Mouse (Mus musculus) embryo, embryonic 11.5 days (tissue): ENCODE measurements at regions not wholly inside any gene's neighbourhood (a gene's known extent, or its start where the extent isn't known, plus 50 kb on each side); places are given as distances from the start of the nearest gene placed in this dataset.

Experiments
- DNase-seq: peaks from one replicate; pipeline ENCODE4 v3.0.0-alpha.2; 2012; ENCODE audit warnings: low read depth, low spot score

DNA sequence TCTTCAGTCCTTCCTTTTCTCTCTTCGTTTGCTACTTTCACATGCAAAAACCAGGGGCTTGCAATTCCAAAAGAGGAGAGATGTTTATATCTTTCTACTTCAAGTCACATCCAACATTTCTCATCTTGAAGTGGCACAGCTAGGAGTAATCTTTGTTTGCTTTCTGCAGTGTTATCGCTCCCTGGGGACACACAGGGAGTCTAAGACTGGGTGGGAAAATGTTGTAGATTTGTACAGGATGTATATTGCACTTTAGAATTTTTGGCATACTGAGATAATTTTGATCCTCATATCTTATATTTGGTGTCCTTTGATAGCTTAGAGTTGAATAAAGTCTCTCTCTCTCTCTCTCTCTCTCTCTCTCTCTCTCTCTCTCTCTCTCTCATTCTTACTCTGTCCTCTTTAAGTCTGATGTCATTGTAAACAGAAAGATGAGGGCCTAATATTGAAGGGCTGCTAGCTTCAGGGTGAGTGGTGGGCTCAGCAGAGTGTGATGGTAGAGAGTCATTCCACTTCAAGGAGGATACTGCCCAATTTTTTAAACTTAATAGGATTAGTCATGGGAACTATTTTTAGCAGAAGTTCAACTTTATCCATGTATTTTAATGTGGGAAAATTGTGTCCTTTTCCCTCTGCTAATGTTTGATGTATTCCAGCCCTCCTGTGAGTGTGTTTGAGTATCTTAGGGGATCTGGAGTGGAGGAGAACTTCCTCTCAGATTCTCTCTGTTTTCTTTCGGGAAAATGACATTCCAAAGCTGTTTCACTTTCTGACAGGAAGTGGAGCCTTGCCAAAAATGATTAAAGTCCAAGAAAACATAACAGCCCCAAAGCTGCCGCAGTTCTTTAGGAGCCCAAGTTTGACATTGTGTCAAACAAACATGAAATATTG lies 397.3 kb upstream of the Zeb2 start:
- DNase-seq, result peak; percentile 30

DNA sequence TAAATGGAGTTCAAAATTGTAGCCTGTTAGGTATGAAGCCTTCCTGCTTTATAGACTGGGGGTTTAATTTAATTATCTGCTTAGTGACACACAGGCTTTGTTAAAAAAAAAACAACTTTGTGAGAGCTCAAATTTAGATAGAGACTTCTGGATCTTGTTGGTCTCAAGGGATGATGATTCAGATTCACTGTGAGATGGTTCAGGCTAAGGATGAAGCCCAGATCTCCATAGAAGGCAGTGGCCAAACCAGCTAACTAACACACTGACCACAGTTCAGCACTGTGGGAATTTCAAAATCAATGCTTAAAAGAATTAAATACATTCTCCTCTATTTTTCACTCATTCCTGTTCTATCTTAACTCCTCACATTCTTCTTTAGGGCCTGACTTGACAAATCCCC lies 395.7 kb upstream of the Zeb2 start:
- no peak for DNase-seq

DNA sequence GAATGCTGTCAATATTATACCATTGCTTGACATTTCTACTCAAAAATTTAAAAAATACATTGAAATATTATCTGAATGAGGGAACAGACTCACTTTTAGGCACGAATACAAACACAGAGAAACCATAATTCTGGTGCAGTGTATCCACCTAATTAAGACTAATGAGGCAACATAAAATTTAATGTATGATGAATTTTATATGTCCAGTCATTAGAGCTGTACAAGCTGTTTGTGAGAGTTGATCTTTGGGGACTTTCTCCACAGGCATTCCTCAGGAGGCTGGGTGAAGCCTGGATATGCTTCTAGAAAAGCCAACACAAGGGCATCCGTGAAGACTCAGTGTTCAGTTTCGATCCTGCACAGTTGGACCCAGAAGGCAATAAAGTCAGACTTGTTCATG lies 394.6 kb upstream of the Zeb2 start:
- no peak for DNase-seq

DNA sequence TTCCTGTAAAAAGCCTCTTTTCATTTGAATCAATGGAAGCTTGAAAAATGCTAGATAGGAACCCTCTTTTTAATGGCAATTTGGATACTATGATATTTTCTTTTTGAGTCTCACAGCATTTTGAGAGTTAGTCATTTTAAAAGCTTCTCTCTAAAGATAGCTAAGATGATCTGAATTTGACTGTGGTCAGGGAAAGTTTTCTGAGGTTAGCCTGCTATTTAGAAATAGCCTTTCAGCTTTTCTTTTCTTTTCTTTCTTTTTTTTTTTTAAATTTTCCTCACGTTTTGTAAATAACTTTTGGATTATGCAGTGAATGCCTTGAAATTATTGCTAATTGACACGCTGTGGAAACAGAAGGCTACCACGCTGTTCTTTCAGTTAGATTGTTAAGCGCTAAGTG lies 387.3 kb upstream of the Zeb2 start:
- no peak for DNase-seq

DNA sequence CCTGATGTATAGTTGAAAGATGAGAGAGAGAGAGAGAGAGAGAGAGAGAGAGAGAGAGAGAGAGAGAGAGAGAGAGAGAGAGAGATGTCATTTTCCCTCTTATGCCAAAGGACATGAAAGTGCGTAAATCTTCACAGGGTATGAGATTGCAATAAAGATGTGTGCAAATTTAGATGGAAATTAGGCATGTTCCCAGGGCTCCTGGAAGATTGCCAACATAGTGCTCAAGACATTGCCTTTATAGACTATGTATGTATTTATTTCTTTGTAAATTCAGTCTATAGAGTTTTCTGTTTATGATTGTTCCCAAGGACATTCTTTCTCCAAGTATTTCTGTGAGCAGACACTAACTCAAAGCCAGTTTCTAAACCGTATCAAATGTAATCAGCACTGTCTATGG lies 376.5 kb upstream of the Zeb2 start:
- DNase-seq, result no peak

DNA sequence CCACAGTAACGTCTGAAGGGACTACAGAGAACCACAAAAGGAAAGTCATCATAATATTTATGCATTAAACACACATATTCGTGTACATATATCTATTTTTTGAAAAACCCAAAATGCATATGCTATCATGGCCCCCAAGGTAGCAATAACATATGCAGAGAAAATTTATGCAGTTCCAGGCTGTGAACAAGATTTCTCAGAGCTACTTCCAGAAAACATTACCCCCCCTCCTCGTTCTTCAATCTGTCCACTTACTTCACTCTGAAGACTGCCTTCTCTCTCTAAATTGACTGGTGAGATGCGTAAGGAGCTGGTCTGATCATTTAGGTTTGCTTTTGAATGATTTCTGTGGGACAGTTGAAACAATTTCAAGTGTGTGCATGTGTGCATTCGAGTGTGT lies 369.3 kb upstream of the Zeb2 start:
- DNase-seq, result no peak

DNA sequence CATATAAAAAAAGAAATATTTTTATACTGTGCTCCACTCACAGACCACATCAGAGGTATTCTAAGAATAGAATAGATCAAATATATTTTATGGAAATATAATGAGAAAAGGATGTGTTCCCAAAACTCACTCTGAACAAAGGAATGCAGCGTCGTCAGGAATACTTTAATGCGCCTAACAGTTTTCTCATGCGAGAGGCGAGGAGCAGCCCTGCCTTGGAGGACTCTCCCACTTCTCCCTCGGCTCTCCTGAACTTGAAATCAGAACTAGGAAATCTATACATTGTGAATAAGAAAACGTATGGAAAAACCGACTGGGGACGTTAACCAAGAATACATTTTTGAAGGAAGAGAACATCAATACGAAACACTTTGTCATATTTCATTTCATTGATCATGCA lies 368.3 kb upstream of the Zeb2 start:
- DNase-seq, result no peak

DNA sequence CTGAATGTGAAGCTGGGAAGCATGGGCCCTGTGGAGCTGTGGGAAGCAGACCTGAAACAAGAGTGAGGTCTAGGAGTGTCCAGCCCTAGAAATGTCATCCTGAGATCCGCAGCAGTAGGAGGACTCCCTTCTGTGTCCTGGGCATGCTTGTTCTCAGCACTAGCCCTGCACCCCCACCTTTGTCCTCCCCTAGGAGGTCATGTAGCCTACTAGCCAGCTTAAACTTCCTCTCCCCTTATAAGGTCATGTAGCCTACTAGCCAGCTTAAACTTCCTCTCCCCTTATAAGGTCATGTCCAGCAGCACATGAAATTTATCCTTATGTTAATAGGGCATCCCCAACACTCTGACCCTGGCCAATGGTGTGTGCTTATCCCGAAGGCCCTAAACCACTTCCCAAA lies 363.5 kb upstream of the Zeb2 start:
- DNase-seq, result no peak

DNA sequence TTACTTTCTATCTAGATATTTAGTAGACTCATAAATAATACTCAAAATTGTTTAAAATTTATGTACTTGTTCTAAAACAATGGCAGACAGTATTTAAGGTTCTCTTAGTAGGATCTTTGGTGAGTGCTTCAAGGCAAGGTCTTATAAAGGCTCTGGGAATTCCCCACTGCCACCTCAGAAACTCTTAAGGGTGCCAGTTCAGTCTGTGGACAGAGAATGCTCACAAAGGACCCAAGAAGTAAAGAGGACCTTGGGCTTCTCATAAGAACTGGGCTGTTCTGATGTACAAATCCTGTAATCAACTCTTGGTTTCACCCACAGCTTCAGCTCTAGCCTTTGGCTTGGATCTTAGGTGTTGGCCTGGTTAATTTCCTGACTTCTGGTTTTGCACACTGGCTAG lies 358.8 kb upstream of the Zeb2 start:
- no peak for DNase-seq

DNA sequence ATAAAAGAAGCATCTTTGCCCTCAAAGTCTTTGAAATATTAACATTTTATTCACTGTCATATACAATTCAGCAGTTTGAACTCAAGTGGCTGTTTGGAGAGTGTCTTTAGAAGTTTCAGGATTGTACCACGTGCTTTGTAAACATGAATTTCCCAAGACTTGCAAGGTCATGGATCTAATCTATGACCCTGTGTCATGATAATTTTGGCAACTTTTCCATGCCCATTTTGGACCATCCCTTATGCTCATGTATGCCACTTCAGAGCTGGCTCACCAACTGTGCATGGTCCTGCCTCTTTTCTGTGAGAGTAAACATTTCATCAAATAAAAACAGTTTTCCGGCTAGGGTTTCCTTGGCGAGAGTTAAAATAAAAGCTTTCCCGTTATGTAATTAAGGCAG lies 347.1 kb upstream of the Zeb2 start:
- no peak for DNase-seq

DNA sequence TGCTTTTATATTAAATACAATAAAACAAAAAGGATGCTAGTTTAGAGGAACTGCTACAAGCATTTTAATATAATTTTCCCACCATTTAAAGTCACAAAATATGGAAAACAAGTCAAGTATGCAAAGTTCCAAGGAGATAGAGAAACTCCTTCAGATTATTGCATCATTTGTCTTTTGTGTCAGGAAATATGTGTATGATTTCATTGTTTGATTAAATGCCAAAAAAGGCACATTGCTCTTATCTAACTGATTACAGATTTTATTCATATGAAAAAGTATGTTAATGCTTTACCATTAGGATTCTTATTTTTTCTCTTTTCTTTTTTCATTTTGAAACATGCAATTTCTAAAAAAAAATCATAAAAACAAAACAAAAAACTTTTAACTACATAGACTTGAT lies 342.2 kb upstream of the Zeb2 start:
- DNase-seq, result no peak

DNA sequence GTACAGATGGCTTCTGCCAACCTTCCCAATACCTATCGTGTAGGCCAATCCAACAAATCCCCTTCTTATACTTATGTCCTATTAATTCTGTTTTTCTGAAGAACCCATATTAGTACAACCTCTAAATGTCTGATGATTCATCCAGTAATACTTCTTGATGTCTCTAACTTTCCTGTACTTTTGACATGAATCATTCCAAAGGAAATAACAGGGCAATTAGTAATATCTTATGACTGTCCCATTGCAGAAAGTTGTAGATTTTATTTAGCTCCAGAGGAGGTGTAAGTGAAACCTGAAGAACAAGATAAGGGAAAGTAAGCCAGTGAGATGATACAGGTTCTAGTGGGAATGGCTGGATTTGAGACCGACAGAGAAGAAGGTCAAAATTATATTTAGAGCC lies 337.6 kb upstream of the Zeb2 start:
- DNase-seq, result no peak

DNA sequence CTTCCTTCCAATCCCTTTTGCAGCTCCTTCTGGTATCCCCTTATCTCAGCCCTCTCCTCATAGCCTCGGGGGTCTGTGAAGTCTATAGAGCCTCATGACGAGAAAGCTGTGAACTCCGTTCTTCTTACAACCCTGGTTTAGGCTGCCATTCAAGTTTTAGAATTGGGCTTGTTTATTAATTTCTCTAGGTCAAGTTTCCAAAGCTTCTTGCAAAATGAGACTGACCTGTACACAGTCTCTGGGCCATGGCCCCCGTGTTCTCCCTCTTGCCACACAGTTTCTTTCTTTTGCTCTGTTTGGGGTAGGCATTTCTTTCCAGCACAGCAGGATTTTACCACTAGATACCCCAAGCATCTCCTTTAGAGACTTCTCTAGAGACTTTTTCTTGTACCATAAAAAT lies 322.0 kb upstream of the Zeb2 start:
- DNase-seq, result no peak

DNA sequence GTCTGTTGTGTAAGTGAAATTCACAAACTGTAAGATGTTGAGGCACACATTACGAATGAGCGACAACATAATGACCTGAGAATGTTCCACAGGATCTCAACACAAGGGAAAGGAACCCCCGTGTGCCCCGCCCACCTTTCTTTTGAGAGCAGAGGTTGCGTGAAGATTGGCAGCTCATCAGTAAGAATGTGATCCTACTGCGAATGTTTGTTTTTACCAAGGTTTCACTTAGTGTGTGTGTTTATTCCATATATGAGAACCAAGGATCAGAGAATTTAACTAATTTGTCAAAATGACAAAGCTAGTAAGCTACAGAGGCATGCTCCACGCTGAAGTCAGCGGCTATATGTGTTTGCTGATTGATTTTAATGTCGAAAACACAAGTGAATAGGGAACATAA lies 321.5 kb upstream of the Zeb2 start:
- no peak for DNase-seq

DNA sequence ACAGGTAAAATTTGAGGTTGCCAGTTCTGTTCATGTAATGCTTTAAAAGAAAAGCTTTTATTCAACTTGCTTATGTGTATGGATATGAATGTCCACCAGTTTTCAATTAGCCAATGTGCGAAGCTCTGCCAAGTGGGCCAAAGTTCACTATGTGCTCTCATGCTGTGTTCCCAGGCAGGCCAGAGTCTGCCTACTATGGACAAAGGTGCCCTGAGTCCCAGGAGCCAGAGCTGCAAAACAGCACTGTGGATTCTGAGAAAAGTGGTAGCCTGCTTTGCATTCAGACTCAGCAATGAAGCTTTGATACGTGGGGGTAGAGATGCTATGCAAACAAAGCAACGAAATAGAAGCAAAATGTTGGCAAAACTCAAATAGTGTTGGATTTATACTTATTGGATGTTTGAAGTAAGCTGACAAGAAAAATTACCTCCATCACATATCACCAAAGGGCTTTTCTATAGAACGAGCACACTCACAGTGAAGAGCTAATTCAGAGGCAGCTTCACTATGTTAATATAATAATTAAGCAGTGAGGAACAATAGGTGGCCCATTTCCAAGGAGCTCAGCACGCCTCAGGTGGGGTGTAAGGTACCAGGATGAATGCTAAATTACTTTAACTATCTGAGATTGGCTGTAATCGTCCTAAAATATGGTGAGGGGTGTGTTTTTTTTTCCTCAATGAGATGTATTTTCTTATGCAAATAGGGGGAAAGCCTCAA lies 318.2 kb upstream of the Zeb2 start:
- DNase-seq, result no peak

DNA sequence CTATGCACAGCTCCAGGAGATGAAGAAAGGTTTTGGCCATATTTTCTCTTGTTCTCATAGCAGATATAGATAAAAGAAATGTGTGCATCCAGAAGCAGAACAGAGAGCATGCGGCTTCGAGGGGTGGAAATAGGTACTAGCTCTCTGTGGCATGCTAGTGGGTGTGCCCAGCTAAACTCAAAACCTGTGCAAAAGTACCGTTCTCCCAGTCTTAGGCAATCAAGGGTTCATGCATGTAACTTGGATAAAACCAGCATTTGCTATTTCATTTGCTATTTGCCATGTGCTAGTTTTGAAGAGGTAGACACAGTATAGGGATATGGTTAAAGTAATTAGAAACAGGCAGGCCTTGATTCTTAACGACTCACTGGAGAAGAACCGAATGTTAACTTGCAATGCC lies 317.6 kb upstream of the Zeb2 start:
- no peak for DNase-seq

DNA sequence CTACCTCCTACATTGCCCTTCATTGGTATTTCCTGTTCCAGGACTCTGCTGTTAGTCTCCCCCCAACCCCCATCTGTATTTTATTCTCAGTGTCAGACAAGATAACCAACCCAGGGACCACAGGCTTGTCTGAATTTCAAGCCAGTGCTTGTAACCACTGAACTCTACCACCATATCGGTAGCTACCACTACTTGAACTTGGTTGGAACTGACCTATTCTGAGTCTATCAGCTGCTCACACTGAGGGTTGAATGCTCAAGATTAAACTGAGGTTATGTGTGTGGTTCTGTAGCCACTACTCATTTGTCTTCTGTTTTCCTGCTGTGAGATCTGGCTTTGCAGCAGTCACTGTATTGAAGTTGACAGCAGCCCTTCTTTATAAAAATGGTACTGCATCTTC lies 317.0 kb upstream of the Zeb2 start:
- no peak for DNase-seq

DNA sequence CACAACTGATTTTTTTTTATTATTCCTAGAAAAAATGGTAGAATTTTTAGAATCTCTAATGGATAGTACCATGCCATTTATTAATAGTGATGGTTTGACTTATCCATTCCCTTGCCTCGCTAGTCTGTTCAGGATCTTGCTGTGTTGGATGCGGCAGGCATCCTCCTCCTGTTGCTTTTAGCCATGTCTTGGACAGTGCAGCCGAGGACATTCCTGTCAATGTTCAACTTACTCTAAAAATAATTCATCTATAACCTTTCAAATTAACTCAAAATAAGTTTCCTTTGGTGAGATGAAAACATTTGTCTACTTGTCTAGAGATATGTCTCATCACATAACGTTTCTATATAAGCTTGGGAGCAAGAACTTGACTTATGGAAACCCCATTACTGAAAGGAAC lies 314.2 kb upstream of the Zeb2 start:
- no peak for DNase-seq

DNA sequence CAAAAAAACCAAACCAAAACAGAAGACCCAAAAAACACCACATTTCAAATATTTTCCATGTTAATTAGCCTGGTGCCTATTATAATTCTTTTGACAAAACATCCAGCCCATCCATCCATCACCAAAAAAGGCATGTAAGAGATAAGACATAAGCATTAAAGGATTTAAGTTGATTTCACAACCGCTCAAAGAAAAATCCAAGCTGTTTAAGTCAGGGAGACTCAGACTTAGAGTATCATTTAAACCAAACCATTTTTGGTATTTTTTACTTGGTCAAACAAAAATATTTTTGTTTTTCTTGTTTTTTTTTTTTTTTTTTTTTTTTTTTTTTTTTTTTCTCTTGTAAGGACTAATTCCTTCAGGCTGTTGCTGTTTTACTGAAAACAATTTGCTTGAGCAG lies 304.6 kb upstream of the Zeb2 start:
- DNase-seq, result no peak

DNA sequence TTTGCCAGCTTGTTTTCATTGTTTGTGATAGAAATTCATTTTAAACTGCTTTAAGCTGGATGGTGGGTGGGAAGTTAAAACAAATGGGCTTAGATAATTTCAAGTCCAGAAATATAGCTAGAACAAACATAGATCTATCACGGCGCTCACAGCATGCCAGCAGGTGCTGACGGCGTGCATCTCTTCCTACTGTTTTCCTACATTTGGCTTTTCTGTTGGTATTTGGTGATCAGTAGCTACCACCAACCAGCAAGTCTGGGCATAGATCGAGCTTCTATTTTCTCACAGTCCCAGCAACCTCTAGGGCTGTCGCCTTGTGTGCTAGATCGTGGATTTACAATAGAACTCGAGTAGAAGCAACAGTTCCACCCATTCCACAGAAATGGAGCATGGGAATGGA lies 290.9 kb upstream of the Zeb2 start:
- no peak for DNase-seq

DNA sequence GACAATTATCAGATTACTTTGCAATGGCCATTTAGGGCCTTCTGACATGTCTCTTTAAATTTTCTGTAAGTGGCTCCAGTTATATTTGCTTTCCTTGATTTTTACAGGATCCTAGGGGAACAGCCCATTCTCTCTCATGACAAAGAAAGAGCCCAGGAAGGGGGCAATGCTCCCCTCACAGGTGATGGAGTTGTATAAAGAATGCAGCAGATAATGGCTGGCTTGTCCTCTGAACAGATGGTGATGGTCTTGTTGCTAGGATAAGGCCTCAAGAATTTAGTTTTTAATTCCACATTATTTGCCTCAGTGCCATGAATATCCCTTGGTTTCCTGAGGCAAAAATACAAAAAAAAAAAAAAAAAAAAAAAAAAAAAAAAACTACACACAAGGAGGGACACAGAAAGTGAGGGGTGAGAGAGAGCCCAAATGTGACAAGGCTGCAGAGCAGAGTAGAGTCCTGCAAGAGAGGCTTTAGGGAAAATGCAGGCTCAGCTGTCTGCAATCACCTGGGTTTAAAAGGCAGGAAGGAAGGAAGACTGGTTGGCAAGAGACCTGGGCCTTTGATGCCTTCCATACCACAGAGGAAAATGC lies 272.8 kb upstream of the Zeb2 start:
- DNase-seq, result no peak

DNA sequence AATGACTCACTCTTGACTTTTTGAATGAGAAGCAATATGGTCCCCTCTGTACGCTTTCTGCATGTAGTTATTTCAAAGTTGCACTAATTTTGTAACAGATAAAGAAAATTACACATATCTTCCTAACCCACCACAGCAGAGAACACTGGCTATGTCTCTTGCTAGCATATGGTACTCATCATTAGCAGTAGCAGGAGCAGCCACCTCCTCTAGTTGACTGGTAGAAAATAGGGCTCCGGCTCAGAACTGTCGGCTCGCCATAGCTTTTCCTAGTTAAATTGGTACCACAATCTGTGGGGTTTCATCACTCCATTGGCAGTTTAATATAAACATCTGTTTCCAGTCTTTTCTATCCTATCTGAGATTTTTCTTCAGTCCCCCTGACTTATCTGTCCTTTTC lies 254.1 kb upstream of the Zeb2 start:
- no peak for DNase-seq

DNA sequence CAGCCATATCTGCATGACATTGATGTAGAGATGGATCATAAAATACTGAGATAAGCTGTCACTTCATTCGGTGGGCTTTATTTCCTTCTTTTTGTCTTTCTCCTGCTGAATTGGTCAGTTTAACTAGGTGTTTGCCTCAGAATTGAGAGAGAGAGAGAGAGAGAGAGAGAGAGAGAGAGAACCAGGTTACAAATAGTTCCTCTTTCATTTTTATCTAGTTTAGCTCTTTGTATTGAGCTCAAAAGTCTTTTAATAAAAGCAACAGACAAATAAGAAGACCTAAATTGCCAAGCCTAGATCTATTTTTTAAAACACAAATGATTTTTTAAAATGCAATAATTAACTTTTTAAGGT lies 253.4 kb upstream of the Zeb2 start:
- no peak for DNase-seq
